Mouse (Mus musculus) kidney, postnatal 4 days (tissue): ENCODE measurements at regions not wholly inside any gene's neighbourhood (a gene's known extent, or its start where the extent isn't known, plus 50 kb on each side); places are given as distances from the start of the nearest gene placed in this dataset.

Experiments
- DNase-seq, 2 experiments: peaks; one replicate each; pipeline ENCODE4 v3.0.0; 2021; ENCODE audit warnings: mixed read lengths in 2 of 2

GRCm38 (mm10) chr9:120769056-120769455 lies 160.0 kb upstream of the Ctnnb1 start:
- no peak for DNase-seq

- peak in 1 of 2 experiments; percentile 27 for DNase-seq
Observed at GRCm38 (mm10) chr9:120769679-120770078, 159.3 kb upstream of the Ctnnb1 start.

- no peak for DNase-seq
Observed at GRCm38 (mm10) chr9:120770886-120771285, 158.1 kb upstream of the Ctnnb1 start.

GRCm38 (mm10) chr9:120771896-120772530 lies 157.0 kb upstream of the Ctnnb1 start:
- no peak for DNase-seq

GRCm38 (mm10) chr9:120774251-120774650 lies 154.8 kb upstream of the Ctnnb1 start:
- DNase-seq = peak in 1 of 2 experiments; percentile 31

GRCm38 (mm10) chr9:120774772-120775171 lies 154.2 kb upstream of the Ctnnb1 start:
- peak in 1 of 2 experiments; percentile 32 for DNase-seq

GRCm38 (mm10) chr9:120775721-120776120 lies 153.3 kb upstream of the Ctnnb1 start:
- peak in 1 of 2 experiments; percentile 33 for DNase-seq

- DNase-seq = peak in 1 of 2 experiments; percentile 50
Observed at GRCm38 (mm10) chr9:120776456-120777001, 152.5 kb upstream of the Ctnnb1 start.

- no peak for DNase-seq
Observed at GRCm38 (mm10) chr9:120777016-120777415, 152.0 kb upstream of the Ctnnb1 start.

GRCm38 (mm10) chr9:120777501-120777900 lies 151.5 kb upstream of the Ctnnb1 start:
- peak; percentile 34 to 61 for DNase-seq

- DNase-seq = peak in 1 of 2 experiments; percentile 51
Observed at GRCm38 (mm10) chr9:120778423-120778822, 150.6 kb upstream of the Ctnnb1 start.

- DNase-seq = no peak
Observed at GRCm38 (mm10) chr9:120794210-120794609, 134.8 kb upstream of the Ctnnb1 start.

GRCm38 (mm10) chr9:120796111-120796880 lies 132.7 kb upstream of the Ctnnb1 start:
- DNase-seq = no peak

GRCm38 (mm10) chr9:120797996-120798663 lies 130.9 kb upstream of the Ctnnb1 start:
- DNase-seq = no peak

GRCm38 (mm10) chr9:120798901-120799300 lies 130.1 kb upstream of the Ctnnb1 start:
- DNase-seq = no peak

GRCm38 (mm10) chr9:120802646-120803045 lies 126.4 kb upstream of the Ctnnb1 start:
- DNase-seq = no peak

GRCm38 (mm10) chr9:120804760-120805294 lies 124.2 kb upstream of the Ctnnb1 start:
- no peak for DNase-seq

GRCm38 (mm10) chr9:120808741-120809425 lies 120.1 kb upstream of the Ctnnb1 start:
- DNase-seq = no peak

- DNase-seq = no peak
Observed at GRCm38 (mm10) chr9:120811522-120811921, 117.5 kb upstream of the Ctnnb1 start.

- DNase-seq = no peak
Observed at GRCm38 (mm10) chr9:120812667-120813210, 116.3 kb upstream of the Ctnnb1 start.

GRCm38 (mm10) chr9:120814286-120814685 lies 114.7 kb upstream of the Ctnnb1 start:
- no peak for DNase-seq

- peak in 1 of 2 experiments; percentile 40 for DNase-seq
Observed at GRCm38 (mm10) chr9:120818726-120819317, 110.2 kb upstream of the Ctnnb1 start.
